Mouse (Mus musculus) thymus, adult 18-20 months (tissue): ENCODE results near the gene Rhod.
"Not testable (repeated sequence)": the region's sequence is repeated elsewhere in the genome, so short reads cannot be mapped to it uniquely, and the experiment has no call there.

Experiments
- DNase-seq, 2 experiments: peaks; one replicate each; pipeline ENCODE4 v3.0.0; 2022; ENCODE audit warnings: mixed read lengths in 2 of 2

The Rhod gene

DNA sequence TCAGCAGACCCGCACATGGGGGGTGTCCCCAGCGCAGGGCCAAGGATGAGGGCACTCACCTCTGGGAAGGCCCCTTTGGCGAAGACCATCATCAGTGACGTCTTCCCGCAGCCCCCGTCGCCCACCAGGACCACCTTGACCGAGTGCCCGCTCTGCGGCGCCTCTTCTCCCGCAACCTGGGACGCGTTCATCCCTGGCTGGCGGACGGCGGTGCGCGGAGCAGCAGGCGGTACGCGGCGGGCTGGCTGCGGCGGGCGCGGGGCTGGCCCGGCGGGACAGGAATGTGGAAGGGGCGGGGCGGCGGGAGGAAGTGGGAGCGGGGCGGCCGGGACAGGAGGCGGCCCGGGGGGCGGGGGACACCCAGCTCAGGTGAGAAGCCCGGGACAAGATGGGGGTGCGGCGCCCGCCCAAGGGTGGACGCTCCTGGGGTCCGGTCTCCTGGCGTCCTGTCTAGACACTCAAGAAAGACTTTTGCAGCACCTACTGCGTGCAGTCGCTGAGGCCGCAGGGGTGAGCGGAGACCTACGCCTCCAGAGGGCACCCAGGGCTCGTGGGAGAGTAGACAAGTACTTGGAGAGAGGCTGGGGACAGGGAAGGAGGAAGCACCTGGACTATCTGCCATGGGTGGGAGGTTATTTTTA is at the start of gene Rhod:
Gene Rhod (minus strand): TSS at position 272 of the 641 bp plus-strand sequence.
- no peak for DNase-seq

DNA sequence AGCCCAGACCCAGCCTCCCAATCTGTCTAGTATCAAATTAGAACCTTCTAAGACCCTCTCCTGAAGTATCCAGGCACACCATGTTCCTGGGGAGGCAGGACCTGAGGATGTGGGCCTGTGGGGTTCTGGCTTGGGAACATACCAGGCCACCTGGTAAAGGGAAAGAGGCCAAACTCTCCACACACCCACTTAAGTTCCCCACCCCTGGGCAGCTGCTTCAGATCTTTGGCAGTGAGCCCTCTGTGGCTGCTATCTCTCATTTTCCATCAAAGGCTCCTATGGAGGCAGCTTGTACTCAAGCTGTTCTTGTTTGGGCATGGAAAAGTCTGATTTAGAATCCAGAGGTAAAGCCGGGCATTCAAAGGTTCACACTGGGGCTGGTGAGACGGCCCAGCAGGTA is 48.6 kb upstream of the Rhod start:
- DNase-seq: no peak

- no peak for DNase-seq
Observed at GRCm38 (mm10) chr19:4485006-4485405, 45.8 kb upstream of the Rhod start.

- no peak for DNase-seq
Observed at GRCm38 (mm10) chr19:4482111-4482859, 43.1 kb upstream of the Rhod start.

GRCm38 (mm10) chr19:4481326-4481725 is 42.1 kb upstream of the Rhod start:
- no peak for DNase-seq

DNA sequence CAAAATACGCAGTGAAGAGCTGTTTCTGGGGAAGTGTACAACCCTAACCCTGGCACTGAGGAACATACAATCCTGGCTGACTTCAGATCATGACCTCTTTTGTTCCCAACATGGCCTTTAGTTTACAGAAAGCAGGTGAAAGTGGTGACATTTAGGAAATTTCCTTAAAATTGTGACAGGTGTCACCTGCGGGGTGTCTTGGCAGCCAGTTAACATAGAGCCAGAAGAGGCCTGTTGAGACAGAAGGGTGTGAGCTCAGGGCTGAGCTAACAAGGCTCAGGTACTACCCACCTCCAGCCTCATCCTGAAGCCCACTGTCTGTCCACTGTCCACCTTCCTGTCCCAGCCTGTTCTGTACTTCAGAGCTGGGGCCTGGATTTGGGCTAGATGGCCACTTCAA is 40.8 kb upstream of the Rhod start:
- DNase-seq: no peak

GRCm38 (mm10) chr19:4478190-4478516 is 38.9 kb upstream of the Rhod start:
- no peak for DNase-seq

GRCm38 (mm10) chr19:4477345-4478189 is 38.3 kb upstream of the Rhod start, which contains the start of gene Syt12:
Gene Syt12 (minus strand): TSS chr19:4477447.
- no peak for DNase-seq

- no peak for DNase-seq
Observed at GRCm38 (mm10) chr19:4476601-4477257, 37.5 kb upstream of the Rhod start.

GRCm38 (mm10) chr19:4475224-4475925 is 36.1 kb upstream of the Rhod start:
- DNase-seq: peak in 1 of 2 experiments; percentile 20

- DNase-seq: no peak
Observed at GRCm38 (mm10) chr19:4474739-4475138, 35.5 kb upstream of the Rhod start.

DNA sequence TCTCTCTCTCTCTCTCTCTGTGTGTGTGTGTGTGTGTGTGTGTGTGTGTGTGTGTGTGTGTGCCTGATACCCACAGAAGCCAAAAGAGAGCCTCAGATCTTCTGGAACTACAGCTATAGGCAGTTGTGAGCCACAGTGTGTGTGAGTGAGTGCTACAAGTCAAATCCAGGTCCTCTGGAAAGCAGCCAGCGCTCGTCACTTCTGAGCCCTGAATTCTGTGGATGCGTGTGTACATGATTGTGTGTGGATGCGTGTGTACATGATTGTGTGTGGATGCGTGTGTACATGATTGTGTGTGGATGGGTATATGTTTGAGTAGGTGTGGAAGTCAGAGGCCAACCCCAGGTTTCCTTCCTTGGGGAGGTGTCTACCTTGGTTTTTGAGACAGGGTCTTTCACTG is 34.3 kb upstream of the Rhod start:
- DNase-seq: no peak

- no peak for DNase-seq
Observed at GRCm38 (mm10) chr19:4468363-4468762, 29.1 kb upstream of the Rhod start.

DNA sequence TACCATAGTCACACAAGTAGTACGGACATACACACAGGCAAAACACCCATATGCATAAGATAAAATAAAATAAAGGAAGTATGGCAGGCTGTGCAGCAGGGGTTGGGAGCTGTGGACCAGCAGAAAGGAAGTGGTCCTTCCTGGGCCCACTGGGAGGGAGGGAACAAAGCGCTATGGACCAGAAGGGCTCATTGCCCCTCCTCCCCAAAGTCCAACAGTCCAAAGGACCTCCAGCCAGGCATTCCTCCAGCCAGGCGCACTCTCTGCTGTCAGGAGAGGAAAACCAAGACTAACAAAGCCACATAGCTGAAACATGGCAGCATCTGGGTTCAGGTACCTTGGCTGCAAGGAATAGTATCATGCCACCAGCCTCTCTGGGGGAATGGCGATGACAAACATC is 25.4 kb upstream of the Rhod start:
- no peak for DNase-seq

DNA sequence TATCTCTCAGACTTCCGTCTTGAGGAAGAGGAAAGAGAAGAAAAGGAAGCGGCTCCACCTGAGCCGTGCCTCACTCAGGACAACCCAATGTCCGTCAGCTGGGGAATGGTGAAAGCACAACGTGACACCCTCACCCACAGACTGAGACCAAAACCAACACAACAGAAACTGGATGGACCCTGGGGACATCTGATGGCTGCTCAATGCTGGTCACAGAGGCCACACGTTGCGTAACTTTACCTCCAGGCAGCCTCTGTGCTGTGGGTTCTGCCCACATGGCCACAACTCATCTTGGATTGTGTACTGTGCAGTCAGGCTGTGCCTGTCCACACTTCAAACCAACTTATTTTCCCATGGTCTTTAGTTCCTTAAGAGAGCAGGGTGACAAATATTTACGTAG is 22.7 kb upstream of the Rhod start:
- DNase-seq: no peak

- peak; percentile 11 to 18 for DNase-seq
Observed at GRCm38 (mm10) chr19:4456227-4456626, 17.0 kb upstream of the Rhod start.

- DNase-seq: no peak
Observed at GRCm38 (mm10) chr19:4455071-4455800, 16.0 kb upstream of the Rhod start.

GRCm38 (mm10) chr19:4454040-4454439 is 14.8 kb upstream of the Rhod start:
- DNase-seq: not testable (repeated sequence)

DNA sequence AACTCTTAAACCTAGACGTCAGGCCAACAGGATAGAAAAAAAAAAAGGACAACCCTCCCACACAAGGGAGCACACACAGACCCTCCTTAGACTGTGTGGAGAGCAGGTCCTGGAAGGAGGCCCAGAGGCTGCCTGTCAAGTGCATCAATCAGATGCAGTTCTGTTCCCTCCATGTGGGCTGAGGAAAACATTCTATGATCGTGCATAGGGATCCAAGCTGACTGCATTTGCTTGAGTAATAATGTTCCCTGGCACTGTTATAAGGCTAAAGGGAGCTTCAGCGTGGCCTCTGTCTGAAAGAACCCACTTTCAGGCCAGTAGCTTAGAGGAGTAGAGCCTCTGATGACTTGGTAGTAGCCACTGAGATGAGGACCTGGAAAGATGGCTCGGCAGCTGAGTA is 13.3 kb upstream of the Rhod start:
- no peak for DNase-seq

GRCm38 (mm10) chr19:4451965-4452364 is 12.7 kb upstream of the Rhod start:
- DNase-seq: no peak

DNA sequence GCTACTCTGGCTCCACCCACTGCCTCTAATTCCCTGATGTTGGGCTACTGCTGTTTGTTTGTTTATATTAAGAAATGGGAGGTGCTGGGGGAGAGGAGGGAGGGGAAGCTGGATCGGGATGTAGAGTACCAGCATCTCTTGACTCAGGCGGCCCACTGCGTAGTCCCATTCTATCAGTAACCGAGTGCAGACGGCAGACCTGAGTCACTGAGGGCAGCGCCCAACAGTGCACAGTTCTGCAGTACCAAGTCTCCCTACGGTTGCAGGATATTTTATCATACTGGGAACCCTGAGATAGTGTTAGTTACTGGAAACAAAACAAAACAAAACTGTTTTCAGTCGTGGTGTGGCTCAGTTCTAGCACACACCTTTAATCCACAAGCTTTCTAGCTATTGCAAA is 11.9 kb upstream of the Rhod start:
- DNase-seq: no peak

DNA sequence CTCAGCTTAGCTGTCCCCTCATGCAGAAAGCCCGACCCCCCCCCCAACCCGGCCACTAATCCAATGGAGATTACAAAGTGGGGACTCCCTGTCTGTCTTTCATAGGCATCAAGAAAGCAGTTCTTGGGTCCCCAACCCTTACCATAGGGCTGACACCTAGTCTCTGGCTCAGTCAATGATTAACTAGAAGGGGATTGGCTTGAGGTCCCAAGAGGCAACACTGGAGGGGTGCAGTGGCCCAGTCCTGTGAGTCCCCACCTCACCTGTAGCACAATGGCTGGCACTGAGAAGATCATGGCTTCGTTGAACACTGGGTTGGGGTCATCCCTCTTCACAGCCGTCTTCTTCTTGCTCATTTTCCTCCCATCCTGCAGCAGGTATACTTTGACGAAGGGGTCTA is 11.4 kb upstream of the Rhod start:
- no peak for DNase-seq
